Mouse (Mus musculus): ENCODE measurements at regions not wholly inside any gene's neighbourhood (a gene's known extent, or its start where the extent isn't known, plus 50 kb on each side); places are given as distances from the start of the nearest gene placed in this dataset.

DNA sequence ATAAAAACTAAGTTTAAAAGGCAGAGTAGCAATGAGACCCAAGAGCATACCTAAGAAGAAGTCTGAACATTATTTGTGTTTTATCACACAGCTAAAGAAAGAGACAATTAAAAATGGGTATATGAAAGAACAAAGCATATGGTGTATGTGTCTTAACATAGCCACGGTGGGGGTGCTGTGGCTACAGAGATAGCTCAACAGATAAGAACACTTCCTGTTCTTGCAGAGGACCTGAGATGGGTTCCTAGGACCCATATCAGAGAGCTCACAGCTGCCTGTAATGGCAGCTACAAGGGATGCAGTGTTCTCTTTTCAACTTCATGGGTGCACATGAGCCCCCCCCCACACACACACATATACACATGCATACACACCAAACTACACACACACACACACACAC is 267.0 kb downstream of the Nedd1 start:
- TF ChIP-seq CTCF (IDR thresholded peaks at IDR 0.05; ENCODE audit: borderline replicate concordance, insufficient read depth, low read length) (no peak), POLR2A (IDR thresholded peaks at IDR 0.05; ENCODE audit: low read depth, low read length) (no peak)
